Mouse (Mus musculus) forebrain, embryonic 14.5 days (tissue): ENCODE measurements at regions not wholly inside any gene's neighbourhood (a gene's known extent, or its start where the extent isn't known, plus 50 kb on each side); places are given as distances from the start of the nearest gene placed in this dataset.

Experiments
- ATAC-seq: fragments of 200-750 bp; cut with Nextera tagmentation; 2 replicates; pipeline ENCODE4 v1.8.0; 2017; ENCODE audit warnings: mild to moderate bottlenecking, moderate library complexity
- DNase-seq: peaks from one replicate; pipeline ENCODE4 v3.0.0-alpha.2; 2015; ENCODE audit warnings: low spot score
- H3K27ac ChIP-seq: fragments of 300-500 bp; sonication (generic); 2 replicates; pipeline ENCODE4 v1.5.1; 2014; ENCODE audit warnings: low read depth, mild to moderate bottlenecking, control low read depth, low read length, moderate library complexity
- H3K27me3 ChIP-seq: fragments of 300-500 bp; sonication (generic); replicated peaks from 2 replicates; pipeline ENCODE4 v1.6.1; 2014; ENCODE audit warnings: low read length, control low read depth, mixed read lengths; ENCODE audit not compliant: control insufficient read depth, insufficient read depth
- H3K36me3 ChIP-seq: fragments of 300-500 bp; sonication (generic); 2 replicates; pipeline ENCODE4 v1.6.1; 2014; ENCODE audit warnings: low read length, control low read depth; ENCODE audit not compliant: control insufficient read depth, insufficient read depth
- H3K4me1 ChIP-seq: fragments of 300-500 bp; sonication (generic); 2 replicates; pipeline ENCODE4 v1.6.1; 2014; ENCODE audit warnings: antibody characterized with exemption, low read length, control low read depth; ENCODE audit not compliant: control insufficient read depth, insufficient read depth
- H3K4me2 ChIP-seq: fragments of 300-500 bp; sonication (generic); 2 replicates; pipeline ENCODE4 v1.6.1; 2014; ENCODE audit warnings: mild to moderate bottlenecking, control low read depth, low read length
- H3K4me3 ChIP-seq: fragments of 300-500 bp; sonication (generic); 2 replicates; pipeline ENCODE4 v1.5.1; 2014; ENCODE audit warnings: low read depth, low read length, control low read depth
- H3K9ac ChIP-seq: fragments of 300-500 bp; sonication (generic); 2 replicates; pipeline ENCODE4 v1.6.1; 2014; ENCODE audit warnings: mild to moderate bottlenecking, low read length, control low read depth, moderate library complexity
- H3K9me3 ChIP-seq: fragments of 300-500 bp; sonication (generic); replicated peaks from 2 replicates; pipeline ENCODE4 v1.6.1; 2016; ENCODE audit warnings: low read length, control low read depth, mixed read lengths; ENCODE audit not compliant: control insufficient read depth

DNA sequence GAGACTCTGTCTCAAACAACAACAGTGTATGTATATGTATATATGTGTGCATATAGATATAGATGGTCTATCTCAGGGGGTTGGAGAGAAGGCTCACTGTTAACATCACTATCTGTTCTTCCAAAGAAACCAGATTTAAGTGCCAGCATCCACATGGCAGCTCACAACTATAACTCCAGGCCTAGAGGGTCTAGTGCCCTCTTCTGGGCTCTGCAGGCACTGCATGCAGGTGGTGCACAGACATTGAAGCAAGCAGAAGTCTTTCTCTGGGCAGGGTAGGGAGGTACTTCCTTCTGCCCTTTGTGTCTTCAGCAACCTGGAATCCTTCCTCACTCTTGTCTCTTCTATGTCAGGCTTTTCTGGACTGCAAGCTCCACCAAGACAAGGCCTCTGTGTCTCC lies 50.1 kb upstream of the Gm11733 start:
- Histone ChIP-seq H3K4me3 (no peak overlapping the region), H3K27me3 (no peaks in the 10 kb centered on the region), H3K4me2 (no peak overlapping the region), H3K4me1 (peaks cover 23% of the 10 kb centered on the region), H3K9me3 (no peaks in the 10 kb centered on the region), H3K36me3 (no peaks in the 10 kb centered on the region), H3K27ac (no peak overlapping the region), H3K9ac (no peak overlapping the region)
- ATAC-seq, result no peak
- no peak for DNase-seq
